Mouse (Mus musculus) midbrain, embryonic 12.5 days (tissue): ENCODE data around the gene Eif4g3. TPM values are rescaled to one million over a fixed set of nuclear protein-coding genes. Genes with fewer than 3 reads are reported as not detected.

ENCODE experiments used
- ATAC-seq: fragments of 200-750 bp; cut with Nextera tagmentation; 2 replicates; pipeline ENCODE4 v1.8.0; 2017; ENCODE audit warnings: low read depth, moderate TSS enrichment, moderate library complexity; ENCODE audit not compliant: low FRiP score
- H3K27ac ChIP-seq: fragments of 300-500 bp; sonication (generic); replicated peaks from 2 replicates; pipeline ENCODE4 v1.5.1; 2016; ENCODE audit warnings: mild to moderate bottlenecking
- H3K27me3 ChIP-seq: fragments of 300-500 bp; sonication (generic); 2 replicates; pipeline ENCODE4 v1.6.1; 2016; ENCODE audit warnings: mild to moderate bottlenecking
- H3K36me3 ChIP-seq: fragments of 300-500 bp; sonication (generic); 2 replicates; pipeline ENCODE4 v1.6.1; 2016
- H3K4me1 ChIP-seq: fragments of 300-500 bp; sonication (generic); 2 replicates; pipeline ENCODE4 v1.6.1; 2016
- H3K4me2 ChIP-seq: fragments of 300-500 bp; sonication (generic); replicated peaks from 2 replicates; pipeline ENCODE4 v1.6.1; 2016; ENCODE audit warnings: mild to moderate bottlenecking, moderate library complexity
- H3K4me3 ChIP-seq: fragments of 300-500 bp; sonication (generic); 2 replicates; pipeline ENCODE4 v1.5.1; 2016; ENCODE audit warnings: mild to moderate bottlenecking
- H3K9ac ChIP-seq: fragments of 300-500 bp; sonication (generic); replicated peaks from 2 replicates; pipeline ENCODE4 v1.6.1; 2016; ENCODE audit warnings: mild to moderate bottlenecking, moderate library complexity
- H3K9me3 ChIP-seq: fragments of 300-500 bp; sonication (generic); 2 replicates; pipeline ENCODE4 v1.6.1; 2016; ENCODE audit warnings: mild to moderate bottlenecking
- WGBS: fragments of 180-500 bp; shearing (Covaris S2); methylation state at CpG from one replicate; pipeline ENCODE4 v1.1.7; 2016; 5-methylcytosine and 5-hydroxymethylcytosine counted together
- polyA plus RNA-seq: library from polyadenylated mRNA; unstranded; fragments of >200 nt; fragmentation: Nextera tagmentation; extraction: Ambion mirVana; gene quantifications from 2 replicates; pipeline ENCODE4 v1.2.1, GENCODE M21; 2016

Eif4g3 gene
- 61.6 and 62.8 TPM in 2 replicates for polyA plus RNA-seq

- Histone ChIP-seq H3K36me3 (peaks cover 19% of the 10 kb centered on the region), H3K27me3 (peaks cover 18% of the 10 kb centered on the region), H3K4me3 (peak within 1 kb of the TSS; percentile 100), H3K27ac (peak within 1 kb of the TSS; percentile 97), H3K9ac (peak within 1 kb of the TSS; percentile 100), H3K4me1 (peaks cover 34% of the 10 kb centered on the region), H3K9me3 (no peaks in the 10 kb centered on the region), H3K4me2 (peak within 1 kb of the TSS; percentile 84)
- WGBS: 1% methylated on average over 39 of the region's 39 CpGs
- no peak for ATAC-seq
Observed at GRCm38 (mm10) chr4:137992890-137993289, at the start of gene Eif4g3. Gene Eif4g3 (plus strand): TSS chr4:137993022.

DNA sequence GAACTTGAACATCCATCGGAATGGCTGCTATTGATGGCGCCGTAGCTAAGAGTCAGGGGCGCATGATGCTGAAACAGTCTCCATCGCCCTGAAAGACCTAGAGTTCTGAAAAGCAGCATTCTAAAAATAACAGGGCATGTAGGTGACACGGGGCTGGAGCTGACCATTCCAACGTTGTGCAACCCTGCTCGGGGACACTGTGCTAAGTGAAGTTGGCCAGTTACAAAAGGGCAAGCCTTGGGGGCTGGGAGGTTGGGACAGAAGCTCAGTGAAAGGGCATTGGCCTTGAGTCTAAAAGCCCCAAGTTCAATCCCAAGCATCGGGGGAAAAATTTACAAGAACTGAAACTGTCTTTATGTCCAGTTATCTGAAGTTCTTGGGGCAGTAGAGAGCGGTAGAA lies 49.3 kb upstream of the Eif4g3 start:
- Histone ChIP-seq H3K9me3 (no peaks in the 10 kb centered on the region), H3K4me1 (peaks cover 21% of the 10 kb centered on the region), H3K27ac (no peak overlapping the region), H3K27me3 (no peaks in the 10 kb centered on the region), H3K4me3 (no peak overlapping the region), H3K9ac (no peak overlapping the region), H3K4me2 (no peak overlapping the region), H3K36me3 (0 out of 2 replicates have a peak, but pooled peaks cover 9% of the 10 kb centered on the region)
- 92% methylated on average over 10 of the region's 10 CpGs for WGBS
- no peak for ATAC-seq

DNA sequence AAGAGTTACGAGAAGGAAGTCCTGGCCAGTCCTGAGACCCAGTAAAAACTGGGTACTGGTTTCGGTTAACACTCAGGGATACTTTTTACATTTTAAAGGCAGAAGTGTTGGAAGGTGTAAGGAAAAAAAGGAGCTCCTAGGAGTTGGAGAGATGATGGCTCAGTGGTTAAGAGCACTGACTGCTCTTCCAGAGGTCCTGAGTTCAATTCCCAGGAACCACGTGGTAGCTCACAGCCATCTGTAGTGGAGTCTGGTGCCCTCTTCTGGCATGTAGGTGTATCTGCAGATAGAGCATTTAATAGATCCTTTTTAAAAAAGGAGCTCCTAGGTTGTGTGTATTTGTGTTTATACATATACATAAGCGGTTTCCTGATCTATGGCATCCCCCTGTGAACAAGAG lies 47.4 kb upstream of the Eif4g3 start:
- Histone ChIP-seq H3K4me2 (no peak overlapping the region), H3K9ac (no peak overlapping the region), H3K4me3 (no peak overlapping the region), H3K27me3 (no peaks in the 10 kb centered on the region), H3K4me1 (peaks cover 14% of the 10 kb centered on the region), H3K9me3 (no peaks in the 10 kb centered on the region), H3K27ac (no peak overlapping the region), H3K36me3 (peaks cover 26% of the 10 kb centered on the region)
- 76% methylated on average over 4 of the region's 4 CpGs for WGBS
- no peak for ATAC-seq

GRCm38 (mm10) chr4:137946419-137946818 lies 46.4 kb upstream of the Eif4g3 start:
- peaks cover 31% of the 10 kb centered on the region for H3K36me3 ChIP-seq
- ATAC-seq: no peak
- H3K4me2 ChIP-seq: no peak overlapping the region
- peaks cover 14% of the 10 kb centered on the region for H3K4me1 ChIP-seq
- no peaks in the 10 kb centered on the region for H3K9me3 ChIP-seq
- H3K27ac ChIP-seq: no peak overlapping the region
- H3K9ac ChIP-seq: no peak overlapping the region
- no peaks in the 10 kb centered on the region for H3K27me3 ChIP-seq
- H3K4me3 ChIP-seq: no peak overlapping the region
- 81% methylated on average over 9 of the region's 11 CpGs for WGBS

GRCm38 (mm10) chr4:137952840-137953239 lies 40.0 kb upstream of the Eif4g3 start:
- ATAC-seq: no peak
- H3K4me3 ChIP-seq: no peak overlapping the region
- 28% methylated on average over 4 of the region's 4 CpGs for WGBS
- H3K4me1 ChIP-seq: no peaks in the 10 kb centered on the region
- no peak overlapping the region for H3K4me2 ChIP-seq
- no peaks in the 10 kb centered on the region for H3K27me3 ChIP-seq
- peaks cover 42% of the 10 kb centered on the region for H3K36me3 ChIP-seq
- no peak overlapping the region for H3K27ac ChIP-seq
- H3K9me3 ChIP-seq: no peaks in the 10 kb centered on the region
- H3K9ac ChIP-seq: no peak overlapping the region

DNA sequence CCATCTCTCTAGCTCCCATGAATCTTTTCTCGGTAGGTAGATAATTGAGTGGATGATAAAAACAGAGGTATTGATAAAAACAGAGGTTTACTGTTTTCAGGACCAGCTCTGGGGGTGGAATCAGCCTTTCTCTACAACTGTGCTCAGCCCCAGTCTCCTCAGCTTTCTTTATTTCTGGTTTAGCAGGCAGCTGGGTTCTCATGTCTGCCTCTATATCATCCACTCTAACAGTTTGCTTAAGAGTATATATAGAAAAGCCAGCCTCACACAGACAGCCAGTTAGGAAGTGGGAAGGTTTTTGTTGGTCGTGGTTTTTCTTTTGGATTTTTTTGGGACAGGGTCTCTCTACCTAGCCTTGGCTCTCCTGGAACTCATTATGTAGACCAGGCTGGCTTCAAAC lies 38.6 kb upstream of the Eif4g3 start:
- Histone ChIP-seq H3K36me3 (peaks cover 45% of the 10 kb centered on the region), H3K9me3 (no peaks in the 10 kb centered on the region), H3K9ac (no peak overlapping the region), H3K4me1 (no peaks in the 10 kb centered on the region), H3K27ac (no peak overlapping the region), H3K27me3 (no peaks in the 10 kb centered on the region), H3K4me2 (no peak overlapping the region), H3K4me3 (no peak overlapping the region)
- ATAC-seq: no peak
- WGBS: 93% methylated on average over 2 of the region's 2 CpGs

DNA sequence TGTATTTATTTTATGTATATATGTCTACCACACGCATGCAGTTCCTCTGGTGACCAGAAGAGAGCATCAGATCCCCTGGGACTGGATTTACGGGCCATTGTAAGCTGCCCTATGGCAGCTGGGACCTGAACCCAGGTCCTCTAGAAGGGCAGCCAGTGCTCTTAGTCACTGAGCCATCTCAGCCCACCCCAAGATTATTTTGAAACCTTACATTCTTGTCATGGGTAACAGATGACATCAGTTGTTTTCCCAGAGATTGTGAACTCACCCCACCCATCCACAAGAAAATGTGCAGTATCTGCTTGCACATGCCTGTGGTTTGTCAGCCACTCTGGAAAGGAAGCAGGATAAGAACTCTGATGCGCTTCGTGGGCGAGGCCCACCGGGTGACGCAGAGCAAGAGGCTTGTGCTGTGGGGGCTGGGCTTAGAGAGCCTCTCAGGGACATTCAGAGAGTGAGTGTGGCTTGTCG lies 37.9 kb upstream of the Eif4g3 start:
- ATAC-seq: no peak

DNA sequence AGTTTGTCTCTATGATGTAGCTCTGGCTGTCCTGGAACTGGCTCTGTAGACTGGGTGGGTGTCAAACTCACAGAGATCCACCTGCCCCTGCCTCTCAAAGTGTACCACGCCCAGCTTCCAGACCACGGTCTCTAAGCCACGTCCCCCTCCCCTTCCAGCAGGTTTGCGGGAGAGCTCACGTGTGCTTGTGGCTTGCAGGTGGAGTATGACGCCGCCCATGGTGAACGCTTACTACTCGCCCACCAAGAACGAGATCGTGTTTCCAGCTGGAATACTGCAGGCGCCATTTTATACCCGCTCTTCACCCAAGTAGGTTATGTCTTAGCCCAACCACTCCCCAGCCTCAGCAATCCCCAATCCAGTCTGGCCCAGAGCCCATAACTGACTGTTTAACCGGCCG lies 36.6 kb upstream of the Eif4g3 start:
- Histone ChIP-seq H3K9ac (no peak overlapping the region), H3K36me3 (peaks cover 41% of the 10 kb centered on the region), H3K4me1 (no peaks in the 10 kb centered on the region), H3K27ac (no peak overlapping the region), H3K27me3 (no peaks in the 10 kb centered on the region), H3K4me2 (no peak overlapping the region), H3K4me3 (no peak overlapping the region), H3K9me3 (peaks cover 7% of the 10 kb centered on the region; the same call in 1 of the 2 replicates)
- WGBS: 96% methylated on average over 15 of the region's 15 CpGs
- no peak for ATAC-seq

More for the DNA sequence above, 37.9 kb upstream of the Eif4g3 start:
- Histone ChIP-seq H3K4me2 (no peak overlapping the region), H3K9me3 (peaks cover 7% of the 10 kb centered on the region; the same call in 1 of the 2 replicates), H3K27ac (no peak overlapping the region), H3K4me3 (no peak overlapping the region), H3K36me3 (peaks cover 46% of the 10 kb centered on the region), H3K27me3 (no peaks in the 10 kb centered on the region), H3K4me1 (no peaks in the 10 kb centered on the region), H3K9ac (no peak overlapping the region)
- WGBS: 92% methylated on average over 8 of the region's 8 CpGs

DNA sequence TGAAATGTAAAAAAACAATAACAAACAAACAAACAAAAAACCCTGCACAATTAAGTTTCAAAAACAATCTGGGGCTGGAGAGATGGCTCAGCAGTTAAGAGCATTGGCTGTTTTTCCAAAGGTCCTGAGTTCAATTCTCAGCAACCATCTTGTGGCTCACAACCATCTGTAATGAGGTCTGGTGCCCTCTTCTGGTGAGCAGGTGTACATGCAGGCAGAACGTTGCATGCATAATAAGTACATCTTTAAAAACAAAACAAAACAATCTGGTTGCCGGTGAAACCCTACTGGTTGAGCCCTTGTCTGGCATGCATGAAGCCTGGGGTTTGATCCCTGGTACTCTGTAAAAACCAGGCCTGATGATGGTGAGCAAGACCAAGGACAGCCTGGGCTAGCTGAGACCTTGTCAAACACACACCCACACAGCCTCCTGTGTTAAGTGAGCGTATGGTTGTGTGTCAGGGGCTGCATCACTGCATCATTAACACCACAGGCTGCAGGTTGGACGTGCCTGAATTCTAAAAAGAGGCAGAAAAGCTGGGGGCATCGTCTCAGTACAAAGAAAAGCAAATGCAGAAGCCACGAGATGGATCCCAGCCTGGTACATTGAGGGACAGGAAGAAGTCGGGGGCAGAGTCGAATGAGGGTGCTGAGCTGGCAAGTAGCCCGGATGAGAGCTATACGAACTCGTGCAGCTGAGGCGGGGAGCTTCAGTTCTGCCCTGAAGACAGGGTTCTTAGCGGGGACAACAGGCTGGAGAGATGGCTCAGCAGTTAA lies 32.7 kb upstream of the Eif4g3 start:
- no peak overlapping the region for H3K9ac ChIP-seq
- H3K36me3 ChIP-seq: peaks cover 47% of the 10 kb centered on the region
- ATAC-seq: no peak
- no peak overlapping the region for H3K4me2 ChIP-seq
- peaks cover 7% of the 10 kb centered on the region; the same call in 1 of the 2 replicates for H3K9me3 ChIP-seq
- no peaks in the 10 kb centered on the region for H3K4me1 ChIP-seq
- no peaks in the 10 kb centered on the region for H3K27me3 ChIP-seq
- no peak overlapping the region for H3K4me3 ChIP-seq
- 86% methylated on average over 13 of the region's 13 CpGs for WGBS
- H3K27ac ChIP-seq: no peak overlapping the region

GRCm38 (mm10) chr4:137960757-137961156 lies 32.1 kb upstream of the Eif4g3 start:
- peaks cover 47% of the 10 kb centered on the region for H3K36me3 ChIP-seq
- H3K27ac ChIP-seq: no peak overlapping the region
- WGBS: 87% methylated on average over 11 of the region's 11 CpGs
- H3K9ac ChIP-seq: no peak overlapping the region
- no peaks in the 10 kb centered on the region for H3K27me3 ChIP-seq
- H3K4me3 ChIP-seq: no peak overlapping the region
- no peak for ATAC-seq
- no peak overlapping the region for H3K4me2 ChIP-seq
- H3K4me1 ChIP-seq: no peaks in the 10 kb centered on the region
- peaks cover 7% of the 10 kb centered on the region; the same call in 1 of the 2 replicates for H3K9me3 ChIP-seq

GRCm38 (mm10) chr4:137962643-137963350 lies 30.0 kb upstream of the Eif4g3 start:
- no peak for ATAC-seq
- 93% methylated on average over 20 of the region's 20 CpGs for WGBS

DNA sequence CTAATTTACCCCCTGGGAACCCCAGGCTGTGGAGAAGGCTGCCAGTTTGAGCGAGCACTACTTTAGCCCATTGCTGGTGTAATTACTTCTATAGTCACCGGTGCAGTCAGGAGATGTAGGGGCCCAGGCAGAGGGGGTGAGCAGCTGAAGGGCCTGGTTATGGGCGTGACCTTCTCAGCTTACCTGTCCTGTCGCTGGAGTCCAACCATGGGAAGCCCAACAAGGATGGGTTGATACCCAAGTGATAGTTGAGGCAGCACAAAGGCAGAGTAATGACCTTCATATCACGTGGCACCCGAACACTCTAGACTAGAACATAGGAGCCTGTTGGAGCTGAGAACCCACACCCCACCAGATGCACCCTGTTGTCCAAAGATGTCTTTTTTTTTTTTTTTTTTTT lies 29.4 kb upstream of the Eif4g3 start:
- 92% methylated on average over 6 of the region's 6 CpGs for WGBS
- no peak for ATAC-seq
- H3K4me3 ChIP-seq: no peak overlapping the region
- no peaks in the 10 kb centered on the region for H3K4me1 ChIP-seq
- H3K9me3 ChIP-seq: peaks cover 7% of the 10 kb centered on the region; the same call in 1 of the 2 replicates
- no peak overlapping the region for H3K9ac ChIP-seq
- H3K27me3 ChIP-seq: no peaks in the 10 kb centered on the region
- no peak overlapping the region for H3K4me2 ChIP-seq
- H3K27ac ChIP-seq: no peak overlapping the region
- H3K36me3 ChIP-seq: peaks cover 29% of the 10 kb centered on the region

More at GRCm38 (mm10) chr4:137962643-137963350, 30.0 kb upstream of the Eif4g3 start:
- Histone ChIP-seq H3K9me3 (peaks cover 7% of the 10 kb centered on the region; the same call in 1 of the 2 replicates), H3K4me3 (no peak overlapping the region), H3K4me1 (no peaks in the 10 kb centered on the region), H3K27me3 (no peaks in the 10 kb centered on the region), H3K9ac (no peak overlapping the region), H3K36me3 (peaks cover 34% of the 10 kb centered on the region), H3K27ac (no peak overlapping the region), H3K4me2 (no peak overlapping the region)
